Mouse (Mus musculus) MEL (cell line): Measurements from ENCODE around the gene Cldn1.

Experiments used
- BHLHE40 ChIP-seq: IDR thresholded peaks from 2 replicates; pipeline ENCODE4 v1.6.1; 2012; ENCODE audit warnings: low read depth, mild to moderate bottlenecking, inconsistent platforms, low read length, improper control_type of control experiment, borderline replicate concordance
- CTCF ChIP-seq, 3 experiments: IDR thresholded peaks in 2 of 3; conservative IDR thresholded peaks in 1 of 3; 2 replicates each; pipeline ENCODE4 v1.5.1; 2011 to 2012; ENCODE audit warnings: low read length in 3 of 3, low read depth in 2 of 3, mild to moderate bottlenecking in 2 of 3, improper control_type of control experiment in 1 of 3, inconsistent platforms in 1 of 3, mixed read lengths in 1 of 3, moderate library complexity in 1 of 3; ENCODE audit not compliant: control insufficient read depth in 1 of 3, insufficient read depth in 1 of 3, poor library complexity in 1 of 3, severe bottlenecking in 1 of 3
- E2F4 ChIP-seq: IDR thresholded peaks from 2 replicates; pipeline ENCODE4 v1.6.1; 2011; ENCODE audit warnings: low read depth, low read length, improper control_type of control experiment, borderline replicate concordance
- ELF1 ChIP-seq: IDR thresholded peaks from 2 replicates; pipeline ENCODE4 v1.6.1; 2014; ENCODE audit warnings: low read depth, mild to moderate bottlenecking, inconsistent platforms, low read length, improper control_type of control experiment, moderate library complexity
- EP300 ChIP-seq, 2 experiments: IDR thresholded peaks; 2 replicates each; pipeline ENCODE4 v1.6.1; 2011; ENCODE audit warnings: improper control_type of control experiment in 2 of 2, low read length in 2 of 2, low read depth in 1 of 2, mild to moderate bottlenecking in 1 of 2
- KAT2A ChIP-seq: conservative IDR thresholded peaks from 2 replicates; pipeline ENCODE4 v1.6.1; 2012; ENCODE audit warnings: low read depth, low read length, improper control_type of control experiment, inconsistent platforms
- MAX ChIP-seq: IDR thresholded peaks from 2 replicates; pipeline ENCODE4 v1.6.1; 2011; ENCODE audit warnings: low read length, improper control_type of control experiment
- NELFE ChIP-seq: IDR thresholded peaks from 2 replicates; pipeline ENCODE4 v1.6.1; 2011; ENCODE audit warnings: low read depth, low read length, improper control_type of control experiment
- POLR2A ChIP-seq, 2 experiments: IDR thresholded peaks; 2 replicates each; pipeline ENCODE4 v1.6.1; 2011 to 2012; ENCODE audit warnings: low read length in 2 of 2, mild to moderate bottlenecking in 2 of 2, control low read depth in 1 of 2, improper control_type of control experiment in 1 of 2, low read depth in 1 of 2, moderate library complexity in 1 of 2; ENCODE audit not compliant: control insufficient read depth in 1 of 2, insufficient read depth in 1 of 2, poor library complexity in 1 of 2
- RAD21 ChIP-seq: IDR thresholded peaks from 2 replicates; pipeline ENCODE4 v1.6.1; 2011; ENCODE audit warnings: mild to moderate bottlenecking, low read depth, low read length, improper control_type of control experiment
- USF1 ChIP-seq: IDR thresholded peaks from 2 replicates; pipeline ENCODE4 v1.6.1; 2014; ENCODE audit warnings: low read depth, mild to moderate bottlenecking, inconsistent platforms, low read length, improper control_type of control experiment, moderate library complexity

- TF ChIP-seq EP300 (IDR thresholded peaks at IDR 0.05; ENCODE audit: low read depth in 1 of 2, low read length in 2 of 2): no peak
- TF ChIP-seq CTCF (IDR thresholded peaks at IDR 0.05 in 2 of 3, conservative IDR thresholded peaks at IDR 0.05 in 1 of 3; ENCODE audit: control insufficient read depth in 1 of 3, insufficient read depth in 1 of 3, low read depth in 2 of 3, low read length in 3 of 3, poor library complexity in 1 of 3, severe bottlenecking in 1 of 3): no peak
- TF ChIP-seq MAX: no peak
- TF ChIP-seq USF1: no peak
- TF ChIP-seq ELF1: no peak
- TF ChIP-seq NELFE: no peak
- TF ChIP-seq E2F4: no peak
- no peak for TF ChIP-seq POLR2A (IDR thresholded peaks at IDR 0.05; ENCODE audit: control insufficient read depth in 1 of 2, insufficient read depth in 1 of 2, low read depth in 1 of 2, low read length in 2 of 2, poor library complexity in 1 of 2)
- TF ChIP-seq KAT2A: no peak
- no peak for TF ChIP-seq BHLHE40
- no peak for TF ChIP-seq RAD21
Observed at GRCm38 (mm10) chr16:26350786-26351185, 20.9 kb downstream of the Cldn1 start.
